Mouse (Mus musculus) cerebellum, postnatal 25 days (tissue): Measurements from ENCODE around the gene Trh.

Experiments
- DNase-seq, 2 experiments: peaks; one replicate each; pipeline ENCODE4 v3.0.0; 2021; ENCODE audit warnings: mixed read lengths in 2 of 2

Trh gene

DNA sequence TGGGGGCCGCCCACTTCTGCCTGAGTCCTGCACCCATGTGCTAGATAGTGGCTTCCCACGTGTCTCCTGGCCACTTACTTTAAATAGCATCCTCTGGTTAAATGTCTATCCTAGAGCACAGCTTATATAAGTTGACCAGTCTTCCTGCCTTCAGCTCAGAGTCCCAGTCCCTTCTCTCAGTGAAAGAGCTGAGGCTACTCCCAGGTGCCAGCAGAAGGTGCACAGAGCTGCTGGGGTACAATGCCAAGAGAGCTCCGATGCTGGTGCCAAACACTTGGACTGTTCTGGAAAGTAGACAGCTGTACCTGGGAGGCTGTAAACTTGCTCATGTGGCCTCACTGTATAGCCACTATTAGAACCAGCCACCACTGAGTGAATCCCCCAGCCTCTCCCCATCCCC lies 22.4 kb downstream of the Trh start:
- no peak for DNase-seq

DNA sequence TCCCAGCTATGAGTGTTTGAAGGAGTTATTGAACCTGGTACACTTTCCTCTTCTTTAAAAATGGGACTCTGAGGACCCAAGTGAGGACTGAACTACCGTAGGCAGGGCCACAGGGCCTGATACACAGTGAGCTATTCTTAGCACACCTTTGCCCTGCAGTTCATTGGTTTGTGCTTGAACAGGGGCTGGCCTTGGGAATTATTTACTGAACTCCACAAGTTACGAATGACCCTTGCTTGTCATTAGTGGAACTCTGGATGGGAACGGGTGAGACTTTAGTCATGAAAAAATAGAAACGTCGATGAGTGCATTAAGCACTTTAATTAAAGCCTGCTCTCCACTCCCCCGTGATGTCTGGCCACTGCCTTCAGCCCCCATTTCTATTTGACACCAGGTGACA lies 22.8 kb downstream of the Trh start:
- DNase-seq = no peak

DNA sequence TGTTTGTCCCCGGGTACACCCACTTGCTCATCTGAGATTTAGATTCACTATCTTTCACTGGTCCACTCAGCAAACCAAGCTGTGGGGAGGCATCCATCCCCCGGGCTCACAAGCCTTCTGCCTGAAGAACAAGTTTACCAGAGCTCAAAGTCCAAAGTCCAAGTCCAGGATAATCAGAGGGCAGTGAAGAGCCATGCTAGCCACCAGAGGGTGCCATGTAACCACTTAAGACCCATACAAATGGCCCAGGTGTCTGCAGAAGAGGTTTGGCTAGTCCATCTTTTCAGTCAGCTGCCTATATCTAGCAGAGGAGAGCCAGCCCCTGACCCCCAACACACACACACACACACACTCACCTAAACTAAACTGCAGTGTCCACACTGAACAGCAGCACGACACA lies 25.0 kb downstream of the Trh start:
- peak; percentile 11 to 38 for DNase-seq

DNA sequence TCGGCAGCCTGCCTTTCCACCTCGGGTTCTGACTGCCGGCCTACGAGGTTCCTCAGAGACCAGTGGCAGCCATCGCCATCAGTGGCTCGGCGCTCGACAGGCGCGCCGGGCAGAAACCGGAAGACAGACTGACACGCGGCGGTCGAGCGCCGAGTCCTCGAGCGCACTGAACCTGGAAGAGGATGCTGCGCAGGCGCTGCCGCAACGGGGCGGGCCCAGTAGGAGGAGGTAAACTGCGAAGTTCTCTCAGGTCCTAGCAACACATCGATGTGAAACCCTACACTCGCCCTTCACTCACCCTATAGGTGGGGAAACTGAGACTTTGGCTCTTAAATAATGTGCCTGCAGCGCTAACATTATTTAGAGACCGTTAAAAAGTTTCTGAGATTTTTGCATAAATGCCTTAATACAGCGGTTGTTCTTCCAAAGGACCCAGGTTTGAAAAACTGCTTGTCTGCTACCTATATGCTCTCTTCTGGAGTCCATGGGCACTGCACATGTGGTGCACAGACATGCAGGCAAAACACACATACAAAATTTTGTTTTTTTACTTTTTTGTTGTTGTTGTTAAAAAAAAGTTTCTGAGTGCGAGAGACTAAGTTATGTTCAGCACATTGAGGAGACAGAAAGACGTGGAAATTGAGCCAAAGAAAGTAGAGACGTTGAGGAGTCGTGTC lies 29.5 kb downstream of the Trh start, which contains the start of gene Rbsn:
Gene Rbsn (minus strand): TSS at position 153 of the 677 bp plus-strand sequence.
- DNase-seq = peak; percentile 92 to 95

DNA sequence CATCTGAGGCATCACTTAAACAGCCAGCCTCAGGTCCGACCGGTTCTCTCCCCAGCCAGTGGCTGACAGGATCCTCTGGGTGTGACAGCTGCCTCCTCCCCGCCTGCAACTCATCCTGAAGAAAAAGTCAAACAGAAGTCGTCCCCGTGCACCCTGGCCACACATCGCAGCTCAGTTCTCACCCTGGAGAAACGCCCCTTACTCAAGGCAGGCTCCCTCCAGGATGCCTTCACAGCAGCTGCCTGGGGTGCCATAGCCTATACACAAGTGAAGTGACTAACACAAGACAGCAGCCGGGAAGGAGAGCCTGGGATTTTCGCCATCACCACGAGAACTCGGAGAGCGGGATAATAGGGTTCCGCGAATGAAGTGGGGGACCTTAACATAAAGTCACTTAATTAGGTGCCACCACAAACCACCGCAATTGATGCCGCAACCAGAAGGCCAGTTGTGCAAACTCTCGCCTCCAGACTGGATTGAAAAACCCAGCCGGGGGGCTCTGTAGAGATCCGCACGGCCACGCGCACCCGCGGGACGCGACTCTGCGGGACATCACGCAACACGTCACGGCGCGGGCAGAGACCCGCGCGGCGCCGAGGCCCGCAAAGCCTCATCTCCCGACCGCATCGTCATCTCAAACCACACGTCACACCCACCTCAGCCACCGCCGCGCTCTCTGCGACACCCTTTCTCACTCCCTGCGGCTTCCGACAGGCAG lies 30.2 kb downstream of the Trh start:
- peak in 1 of 2 experiments; percentile 10 for DNase-seq

DNA sequence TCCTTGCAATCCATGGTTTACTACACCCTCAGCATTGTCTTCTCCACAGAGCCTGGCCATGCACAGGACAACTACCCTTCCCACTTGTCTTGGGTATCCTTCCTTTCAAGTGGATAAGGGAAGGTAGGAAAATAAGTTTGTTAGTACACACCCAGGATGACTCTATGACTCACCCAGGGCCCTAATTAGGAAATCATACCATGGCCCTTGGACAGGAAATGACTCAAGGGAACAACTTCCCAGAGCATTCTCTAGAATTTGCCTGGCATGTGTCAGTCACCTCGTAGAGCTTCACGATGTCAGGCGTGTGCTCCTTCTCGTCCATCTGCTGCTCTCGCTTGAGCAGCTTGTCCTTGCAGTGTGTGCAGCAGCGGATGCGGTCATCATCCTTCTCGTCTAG lies 45.0 kb downstream of the Trh start:
- DNase-seq = no peak
